Mouse (Mus musculus) embryonic stem cell, embryonic (primary cell): ENCODE data around the gene Nfkbie.

Experiments
- CTCF ChIA-PET, 4 experiments: fragments of 300-600 bp in 2 of 4; fragments of 350-600 bp in 2 of 4; sonication (Branson Sonifier 250); formaldehyde crosslinking; loops; one replicate each; lab custom pipeline; 2022; ENCODE audit warnings: inconsistent platforms in 2 of 4; lab: Charles Lee
- POLR2A ChIA-PET, 4 experiments: fragments of 300-600 bp in 2 of 4; fragments of 350-600 bp in 2 of 4; sonication (Branson Sonifier 250); formaldehyde crosslinking; loops; one replicate each; lab custom pipeline; 2022; ENCODE audit warnings: antibody characterized with exemption in 4 of 4, inconsistent platforms in 1 of 4; lab: Charles Lee

Nfkbie gene

DNA sequence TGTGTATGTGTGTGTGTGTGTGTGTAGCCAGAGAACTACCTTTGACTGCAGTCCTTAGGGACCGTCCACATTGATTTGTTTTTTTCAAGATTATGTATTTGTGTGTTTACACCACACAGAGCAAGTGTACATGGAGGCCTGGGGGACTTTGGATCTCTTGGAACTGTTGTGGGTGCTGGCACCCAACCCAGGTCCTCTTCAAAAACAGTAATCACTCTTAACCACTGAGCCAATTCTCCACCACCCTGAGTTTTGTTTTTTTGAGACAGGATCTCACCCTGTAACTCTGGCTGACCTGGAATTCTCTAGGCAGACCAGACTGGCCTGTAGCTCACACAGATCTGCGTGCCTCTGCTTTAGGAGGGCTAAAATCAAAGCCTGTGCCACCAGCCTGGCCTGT, 42.9 kb downstream of the Nfkbie start:
- ChIA-PET POLR2A (interaction anchor here in 3 of 4 experiments (0.9 to 18.1 kb wide), 11 partner anchors 9 to 60 kb away, joined by 3 to 578 read pairs (median 16); partner anchors contain the start of gene Hsp90ab1 (in 2 of the 3)), CTCF (interaction anchor here in 2 of 4 experiments (0.6 to 6.4 kb wide), 6 partner anchors 11 to 44 kb away, joined by 3 to 44 read pairs (median 8); no protein-coding TSS in a partner anchor)

DNA sequence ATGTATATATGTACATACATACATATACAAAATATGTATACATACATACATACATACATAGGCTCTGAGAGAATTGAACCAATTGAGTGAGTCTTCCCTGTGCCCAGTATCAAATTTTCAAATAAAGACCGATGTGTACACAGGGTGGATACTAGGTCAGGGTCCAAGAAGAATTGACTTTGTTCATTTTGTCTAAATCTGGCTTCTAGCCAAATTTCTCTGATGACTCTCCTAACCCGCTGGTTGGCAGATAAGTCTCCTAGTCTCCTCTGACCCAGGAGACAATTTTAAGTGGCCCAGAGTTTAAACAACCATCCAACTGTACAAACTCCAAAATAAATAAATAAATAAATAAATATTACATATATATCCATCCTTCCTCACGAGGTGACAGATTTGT, 43.4 kb downstream of the Nfkbie start:
- ChIA-PET CTCF (interaction anchor here in 3 of 4 experiments (0.6 to 6.4 kb wide), 9 partner anchors 10 to 137 kb away, joined by 3 to 44 read pairs (median 6); no protein-coding TSS in a partner anchor), POLR2A (interaction anchor here in 3 of 4 experiments (1.4 to 18.1 kb wide), 15 partner anchors 8 to 135 kb away, joined by 3 to 578 read pairs (median 47); partner anchors contain the start of genes Hsp90ab1 (in 2 of the 3) and 1600014C23Rik (in 1 of the 3))

DNA sequence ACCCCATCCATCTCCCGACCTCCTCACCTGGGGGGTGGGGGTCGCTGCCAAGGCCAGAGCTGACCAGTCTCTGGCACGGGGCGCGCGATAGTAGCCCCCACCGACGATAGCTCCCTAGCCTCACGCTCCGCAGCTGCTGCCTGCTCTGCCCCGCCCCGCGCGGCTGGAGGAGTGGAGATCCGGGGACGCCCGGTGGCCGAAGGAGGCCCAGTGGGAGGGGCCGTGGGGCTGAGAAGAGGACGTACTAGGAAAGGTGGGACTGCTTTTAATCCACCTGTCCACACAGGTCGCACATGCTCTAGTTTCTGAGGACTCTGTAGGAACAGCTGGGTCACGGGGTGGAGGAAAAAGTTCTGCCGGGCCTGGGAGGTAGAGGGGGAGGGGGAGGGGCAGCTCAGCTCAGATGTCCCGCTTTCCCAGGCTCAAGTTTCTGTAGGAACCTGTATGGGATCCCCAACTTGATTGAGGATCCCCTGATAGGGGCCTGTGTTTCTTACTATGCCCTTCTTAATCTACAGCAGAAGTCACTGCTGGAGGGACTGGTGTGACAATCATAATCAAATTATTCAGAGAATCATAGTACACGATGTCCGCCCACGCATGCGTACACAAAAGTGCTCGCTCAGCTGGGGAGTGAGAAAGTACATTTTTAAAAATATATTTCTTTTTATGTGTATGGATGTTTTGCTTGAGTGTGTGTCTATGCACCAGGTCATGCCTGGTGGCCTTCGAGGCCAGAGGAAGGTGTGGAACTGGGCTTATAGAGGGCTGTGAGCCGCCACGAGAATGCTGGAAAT, 44.1 kb downstream of the Nfkbie start, which contains the start of gene Slc29a1:
Slc29a1 (minus strand) TSS at position 161 of the 797 bp plus-strand sequence.
- ChIA-PET POLR2A (interaction anchor here (0.5 to 18.1 kb wide), 32 partner anchors 9 to 167 kb away, joined by 3 to 578 read pairs (median 6); partner anchors contain the start of genes Hsp90ab1 (in 3 of the 4), Cdc5l (in 2 of the 4), 1600014C23Rik (in 1 of the 4) and Spats1 (in 1 of the 4)), CTCF (interaction anchor here (0.5 to 3.8 kb wide), 18 partner anchors 8 to 137 kb away, joined by 3 to 35 read pairs (median 4); partner anchors contain the start of gene Aars2 (in 2 of the 4))

DNA sequence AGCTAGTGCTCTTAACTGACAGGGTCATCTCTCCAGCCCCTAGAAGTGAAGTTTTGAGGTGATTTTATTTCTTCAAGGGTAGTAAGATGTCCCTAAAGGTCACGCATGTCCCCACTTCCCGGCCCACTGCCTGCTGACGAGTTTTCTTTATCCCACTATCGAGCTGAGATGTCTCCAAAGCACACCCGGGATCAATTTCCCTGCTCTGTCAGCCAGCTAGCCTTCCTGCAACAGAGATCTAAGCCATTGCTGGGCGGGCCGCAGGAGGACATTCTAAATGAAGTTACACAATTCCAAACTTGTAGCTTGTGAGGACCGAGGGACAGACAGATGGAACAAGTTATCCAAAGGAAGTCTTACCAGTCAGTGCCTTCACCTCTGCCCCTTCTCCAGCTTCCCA, 44.8 kb downstream of the Nfkbie start:
- ChIA-PET POLR2A (interaction anchor here (0.6 to 18.1 kb wide), 40 partner anchors 9 to 1256 kb away, joined by 3 to 578 read pairs (median 5); partner anchors contain the start of genes Hsp90ab1 (in 3 of the 4), Cdc5l (in 2 of the 4), 1600014C23Rik (in 1 of the 4) and Aars2 (in 1 of the 4)), CTCF (interaction anchor here in 3 of 4 experiments (0.5 to 3.8 kb wide), 15 partner anchors 9 to 128 kb away, joined by 3 to 35 read pairs (median 4); partner anchors contain the start of gene Aars2 (in 2 of the 3))

DNA sequence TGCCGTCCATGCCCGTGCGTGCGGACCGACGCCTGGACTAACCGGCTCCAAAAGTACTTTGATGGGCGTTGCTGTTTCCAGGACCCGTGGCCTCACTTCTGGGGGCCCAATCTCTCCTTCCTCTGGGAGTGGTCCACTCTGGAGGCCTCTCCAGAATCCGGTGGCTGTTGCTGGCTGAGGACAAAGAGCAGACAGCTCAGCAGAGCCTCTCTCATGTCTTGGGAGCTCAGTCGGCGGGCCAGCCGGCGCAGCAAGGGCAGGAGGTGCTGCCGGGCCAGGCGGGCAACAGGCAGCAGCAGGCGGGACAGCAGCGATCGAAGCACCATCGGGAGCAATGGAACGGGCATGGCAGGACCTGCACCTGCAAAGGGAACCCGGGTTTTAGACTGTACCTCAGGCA, 45.8 kb downstream of the Nfkbie start:
- ChIA-PET POLR2A (interaction anchor here (0.5 to 18.1 kb wide), 57 partner anchors 7 to 1255 kb away, joined by 3 to 578 read pairs (median 5); partner anchors contain the start of genes Hsp90ab1 (in 4 of the 4), Aars2 (in 2 of the 4), Cdc5l (in 2 of the 4) and Mrpl14 (in 1 of the 4)), CTCF (interaction anchor here (0.5 to 3.8 kb wide), 26 partner anchors 8 to 62 kb away, joined by 3 to 35 read pairs (median 5); partner anchors contain the start of gene Slc35b2 (in 1 of the 4))

DNA sequence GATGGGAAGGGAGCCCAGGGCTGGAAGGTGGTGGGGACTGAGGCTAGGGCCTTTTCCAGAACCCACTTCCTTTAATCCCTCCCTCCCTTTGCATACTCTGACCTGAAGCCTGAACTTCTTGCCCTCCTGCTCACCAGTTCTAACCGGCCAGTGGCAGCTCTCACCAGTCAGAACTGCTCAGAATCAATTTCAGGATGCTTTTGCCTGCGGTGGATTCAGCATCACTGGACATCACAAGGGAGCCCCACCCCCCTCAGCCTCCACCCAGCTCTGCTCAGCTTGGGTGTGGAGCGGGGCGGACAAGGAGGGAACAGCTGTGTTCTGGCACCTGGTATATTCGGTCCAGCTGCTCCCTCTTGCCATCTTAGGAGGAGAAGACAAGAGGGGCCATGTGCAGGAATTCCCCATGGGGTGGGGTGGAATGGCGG, 46.4 kb downstream of the Nfkbie start, which contains the start of gene Mymx:
Mymx (minus strand) TSS at position 226 of the 428 bp plus-strand sequence.
- POLR2A ChIA-PET, result interaction anchor here (0.5 to 18.1 kb wide), 61 partner anchors 8 to 1255 kb away, joined by 3 to 578 read pairs (median 5); partner anchors contain the start of genes Hsp90ab1 (in 4 of the 4), Aars2 (in 2 of the 4), Cdc5l (in 2 of the 4) and Mrpl14 (in 2 of the 4)
- CTCF ChIA-PET, result interaction anchor here (0.6 to 3.8 kb wide), 27 partner anchors 8 to 1514 kb away, joined by 3 to 35 read pairs (median 5); partner anchors contain the start of gene Aars2 (in 1 of the 4)

DNA sequence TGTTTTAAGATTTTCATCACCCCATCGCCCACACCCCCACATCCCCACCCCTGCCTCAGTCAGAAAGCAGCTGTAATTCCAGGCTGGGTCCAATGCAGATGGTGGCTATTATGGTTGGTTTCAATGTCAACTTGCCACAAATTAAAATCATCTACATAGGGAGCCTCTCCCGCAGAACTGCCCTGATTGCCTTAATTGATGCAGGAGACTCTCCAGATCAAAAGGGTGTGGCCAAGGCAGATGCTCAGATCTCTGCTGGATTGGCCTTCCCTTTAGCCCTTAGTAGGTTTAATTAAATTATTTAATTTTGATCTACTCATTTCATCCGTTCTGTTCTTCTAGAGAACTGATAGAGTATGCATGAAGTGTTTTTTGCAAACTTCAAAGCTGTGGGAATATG, 47.5 kb downstream of the Nfkbie start:
- ChIA-PET POLR2A (interaction anchor here (0.8 to 18.1 kb wide), 22 partner anchors 8 to 182 kb away, joined by 3 to 578 read pairs (median 10); partner anchors contain the start of genes Hsp90ab1 (in 3 of the 4) and Aars2 (in 1 of the 4)), CTCF (interaction anchor here in 3 of 4 experiments (0.6 to 3.5 kb wide), 11 partner anchors 14 to 69 kb away, joined by 3 to 14 read pairs (median 3); no protein-coding TSS in a partner anchor)

DNA sequence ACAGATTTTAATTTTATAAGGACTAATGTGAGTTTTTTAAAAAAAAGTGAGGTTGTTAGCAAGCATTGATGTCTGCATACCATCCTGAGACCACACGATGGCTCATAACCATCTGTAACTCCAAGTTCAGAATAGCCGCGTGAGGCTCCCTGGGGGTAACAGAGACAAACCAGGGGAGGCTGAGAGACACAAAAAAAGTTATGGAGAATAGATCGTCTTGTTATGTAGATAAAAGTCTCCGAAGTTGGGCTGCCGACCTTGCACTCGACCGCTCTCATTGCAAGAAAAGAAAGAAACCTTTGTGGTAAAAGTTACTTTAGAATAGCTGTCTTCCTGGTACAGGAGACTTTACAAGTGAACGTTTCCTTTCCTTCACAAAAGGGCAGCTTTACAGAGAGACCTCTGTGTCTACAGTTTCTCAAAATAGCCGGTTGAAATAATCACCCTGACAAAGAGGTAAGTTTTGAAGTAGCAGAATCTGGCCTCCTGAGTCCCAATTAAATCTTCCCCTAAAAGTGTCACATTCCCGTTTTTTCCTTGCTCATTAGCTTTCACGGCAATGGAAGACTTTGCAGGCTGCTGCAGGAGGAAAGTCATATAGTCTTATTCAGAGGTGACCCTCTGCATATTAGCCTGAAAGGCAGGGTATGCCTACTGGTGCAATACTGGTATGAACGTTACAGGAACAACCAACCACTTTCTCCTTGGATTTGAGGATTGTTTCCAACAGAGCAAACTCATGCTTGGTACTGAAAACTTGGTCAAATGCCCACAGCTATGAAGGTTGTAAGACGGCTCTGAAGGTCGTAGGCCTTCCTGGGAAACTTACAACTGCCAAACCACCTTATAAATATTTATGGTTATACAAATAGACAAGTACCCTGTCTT, 51.7 kb downstream of the Nfkbie start:
- ChIA-PET POLR2A (interaction anchor here (0.5 to 26.8 kb wide), 27 partner anchors 8 to 467 kb away, joined by 3 to 578 read pairs (median 5); partner anchors contain the start of genes Aars2 (in 2 of the 4), Hsp90ab1 (in 2 of the 4), Mymx (in 2 of the 4) and Slc29a1 (in 2 of the 4)), CTCF (interaction anchor here in 3 of 4 experiments (0.5 to 6.4 kb wide), 9 partner anchors 7 to 194 kb away, joined by 3 to 47 read pairs (median 6); partner anchors contain the start of gene Slc29a1 (in 1 of the 3))

DNA sequence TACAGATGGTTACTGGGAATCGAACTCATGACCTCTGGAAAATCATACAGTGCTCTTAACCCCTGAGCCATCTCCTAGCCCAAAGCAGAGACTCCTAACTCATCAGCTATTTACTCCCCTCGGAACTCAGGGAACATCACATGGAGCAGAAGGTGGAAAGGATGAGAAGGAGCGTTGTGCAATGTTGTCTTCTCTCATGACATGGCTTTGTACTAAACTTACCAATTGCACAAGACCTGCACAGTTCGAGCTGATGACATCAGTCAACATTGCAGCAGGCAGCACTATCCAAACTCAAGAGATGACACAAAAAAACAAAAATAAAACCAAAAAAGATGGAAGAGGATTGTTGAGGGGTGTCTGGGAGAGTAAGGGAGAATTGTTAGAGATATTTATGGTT, 52.9 kb downstream of the Nfkbie start:
- ChIA-PET CTCF (interaction anchor here in 3 of 4 experiments (0.7 to 6.4 kb wide), 9 partner anchors 8 to 195 kb away, joined by 3 to 47 read pairs (median 6); partner anchors contain the start of gene Slc29a1 (in 1 of the 3)), POLR2A (interaction anchor here in 2 of 4 experiments (0.9 to 26.8 kb wide), 19 partner anchors 9 to 148 kb away, joined by 3 to 578 read pairs (median 27); partner anchors contain the start of genes Hsp90ab1 (in 2 of the 2), Mymx (in 2 of the 2) and Slc29a1 (in 2 of the 2))

DNA sequence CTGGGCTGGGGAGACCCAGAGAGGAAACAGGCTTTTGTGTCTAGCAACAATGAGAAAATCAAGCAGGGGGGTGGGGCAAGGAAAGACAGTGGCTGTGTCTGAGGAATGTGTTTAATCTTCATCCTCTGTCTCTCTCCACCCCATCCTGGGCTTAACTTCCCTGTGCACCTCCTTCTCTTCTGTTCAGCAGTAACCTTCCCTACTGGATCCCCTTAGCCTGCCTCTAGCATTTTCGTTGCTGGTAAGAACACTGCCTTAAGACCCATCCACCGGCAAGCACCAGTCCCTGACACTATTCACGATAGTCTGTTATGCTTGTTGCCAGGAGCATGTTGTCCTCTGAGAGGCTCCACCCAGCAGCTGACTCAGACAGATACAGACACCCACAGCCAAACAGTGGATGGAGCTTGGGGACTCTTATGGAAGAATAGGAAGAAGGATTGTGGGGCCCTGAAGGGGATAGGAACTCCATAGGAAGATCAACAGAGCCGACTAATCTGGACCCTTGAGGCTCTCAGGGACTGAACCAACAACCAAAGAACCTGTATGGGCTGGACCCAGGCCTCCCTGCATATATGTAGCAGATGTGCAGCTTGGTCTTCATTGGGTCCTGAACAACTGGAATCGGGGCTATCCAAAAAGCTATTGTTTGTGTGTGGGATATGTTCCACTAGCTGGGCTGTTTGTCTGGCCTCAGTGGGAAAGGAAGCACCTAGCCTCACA, 54.8 kb downstream of the Nfkbie start:
- POLR2A ChIA-PET, result interaction anchor here (0.5 to 26.8 kb wide), 37 partner anchors 8 to 463 kb away, joined by 3 to 578 read pairs (median 8); partner anchors contain the start of genes Hsp90ab1 (in 4 of the 4), Mymx (in 4 of the 4), Slc29a1 (in 3 of the 4) and Aars2 (in 1 of the 4)
- CTCF ChIA-PET, result interaction anchor here in 3 of 4 experiments (0.6 to 6.4 kb wide), 15 partner anchors 10 to 138 kb away, joined by 3 to 47 read pairs (median 5); partner anchors contain the start of gene Slc29a1 (in 1 of the 3)

DNA sequence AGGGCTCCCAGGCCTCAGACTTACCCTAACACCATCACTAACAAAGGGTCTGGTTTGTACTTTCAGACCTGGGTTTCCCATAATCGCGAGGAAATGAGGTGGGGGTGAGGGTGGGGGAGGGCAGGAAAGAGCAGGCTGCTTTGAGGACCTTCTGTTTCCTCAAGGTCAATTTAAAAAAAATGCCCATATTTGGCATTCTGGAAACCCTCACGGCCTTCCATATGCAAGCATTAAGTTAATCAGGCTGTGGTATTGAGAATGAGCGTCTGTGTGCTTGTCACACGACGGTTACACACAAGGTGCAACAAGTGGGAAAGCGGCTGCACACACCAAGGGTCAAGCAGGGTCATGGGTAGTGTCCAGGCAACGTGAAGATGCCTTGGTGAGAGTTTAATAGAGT, 56.5 kb downstream of the Nfkbie start:
- ChIA-PET POLR2A (interaction anchor here (0.7 to 26.8 kb wide), 18 partner anchors 9 to 178 kb away, joined by 3 to 578 read pairs (median 12); partner anchors contain the start of genes Mymx (in 3 of the 4), Slc29a1 (in 3 of the 4), Hsp90ab1 (in 2 of the 4) and Cdc5l (in 1 of the 4)), CTCF (interaction anchor here (0.9 to 6.4 kb wide), 6 partner anchors 10 to 26 kb away, joined by 3 to 47 read pairs (median 6); partner anchors contain the start of gene Mymx (in 1 of the 4))
